Mouse (Mus musculus) left cerebral cortex, postnatal 10 days (tissue): ENCODE measurements at regions not wholly inside any gene's neighbourhood (a gene's known extent, or its start where the extent isn't known, plus 50 kb on each side); places are given as distances from the start of the nearest gene placed in this dataset.

ENCODE experiments used
- DNase-seq, 2 experiments: peaks; one replicate each; pipeline ENCODE4 v3.0.0; 2021 to 2022; ENCODE audit warnings: low spot score in 2 of 2, mixed read lengths in 1 of 2; ENCODE audit errors: extremely low spot score in 1 of 2
- intact Hi-C: fragments of 180-260 bp; cut with DNase I; formaldehyde crosslinking; loops from one replicate; pipeline ENCODE4 v1.15.1; 2025

DNA sequence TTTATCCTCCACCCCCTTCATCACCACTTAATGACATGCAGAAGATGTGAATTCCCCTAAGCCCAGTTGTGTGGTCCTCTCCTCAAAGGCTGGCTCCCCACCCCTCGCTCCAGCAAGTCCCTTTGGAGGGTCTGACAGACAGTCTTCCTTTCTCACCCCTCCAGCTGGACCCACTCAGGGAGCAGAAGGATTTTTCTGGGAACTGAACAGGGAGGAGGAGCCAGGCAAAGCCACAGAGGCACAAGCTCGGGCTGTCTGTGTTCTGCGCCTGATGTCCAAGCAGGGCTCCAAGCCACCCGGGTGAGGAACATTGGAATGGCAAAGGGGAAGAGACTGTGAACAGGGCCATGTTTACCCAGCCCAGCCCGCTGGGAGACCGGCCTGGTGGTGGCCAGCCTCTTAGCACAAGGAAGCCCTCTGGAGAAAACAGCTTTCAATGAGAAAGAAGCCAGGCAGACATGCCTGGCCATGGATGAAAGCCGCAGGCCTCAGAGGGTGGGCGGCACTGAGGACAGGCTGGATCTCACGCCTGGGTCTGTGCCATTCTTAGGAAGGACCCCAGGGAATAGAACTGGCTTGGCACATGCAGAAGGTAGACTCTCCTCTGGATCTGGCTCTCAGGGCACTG, 211.5 kb upstream of the Cxcr4 start:
- peak; percentile 23 to 40 for DNase-seq
- intact Hi-C loops: no loop called here

GRCm38 (mm10) chr1:128803058-128803432, 211.0 kb upstream of the Cxcr4 start:
- no peak for DNase-seq
- intact Hi-C loops: no loop called here

DNA sequence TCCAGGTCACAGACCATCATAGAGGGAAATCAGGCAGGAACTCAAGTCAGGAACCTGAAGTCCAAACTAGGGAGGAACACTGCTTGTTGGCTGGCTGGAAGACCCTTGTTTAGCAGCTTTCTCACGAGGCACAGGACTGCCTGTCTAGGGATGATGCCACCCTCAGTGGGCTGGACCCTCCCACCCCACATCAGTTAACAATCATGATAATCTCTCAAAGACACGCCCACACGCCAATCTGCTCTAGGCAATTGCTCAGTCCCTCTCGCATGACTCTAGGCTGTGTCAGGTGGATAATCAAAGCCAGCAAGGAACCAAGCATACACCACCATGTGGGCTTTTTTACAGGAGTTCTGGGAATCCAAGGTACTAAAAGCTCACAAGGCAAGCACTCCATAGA, 206.6 kb upstream of the Cxcr4 start:
- intact Hi-C loops: no loop called here
- no peak for DNase-seq

- DNase-seq: no peak
- intact Hi-C loops: no loop called here
Measured at GRCm38 (mm10) chr1:128795654-128796053, 203.6 kb upstream of the Cxcr4 start.

- intact Hi-C loops: no loop called here
- no peak for DNase-seq
Measured at GRCm38 (mm10) chr1:128790881-128791280, 198.8 kb upstream of the Cxcr4 start.

- intact Hi-C loops: no loop called here
- no peak for DNase-seq
Measured at GRCm38 (mm10) chr1:128789567-128790335, 197.7 kb upstream of the Cxcr4 start.

DNA sequence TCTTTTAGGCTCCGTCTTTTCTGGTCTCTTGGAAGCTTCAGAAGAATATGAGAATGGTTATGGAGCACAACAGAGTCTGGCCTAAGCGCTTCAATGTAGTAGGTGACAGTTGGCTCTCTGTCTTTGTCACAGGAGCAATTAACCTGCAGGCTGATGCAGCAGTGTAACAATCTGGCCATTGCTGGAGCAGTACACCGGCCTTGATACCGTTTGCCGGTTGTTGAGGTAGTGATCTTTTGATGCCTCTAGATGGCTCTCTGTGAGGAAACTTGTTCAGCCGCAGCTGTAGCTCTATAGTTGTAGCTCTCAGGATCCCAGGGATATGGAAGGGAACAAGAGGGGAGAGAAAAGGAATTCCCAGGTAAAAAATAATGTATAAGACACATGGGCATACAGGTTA, 196.1 kb upstream of the Cxcr4 start:
- intact Hi-C loops: no loop called here

GRCm38 (mm10) chr1:128786941-128787569, 195.0 kb upstream of the Cxcr4 start:
- intact Hi-C loops: no loop called here
- DNase-seq: peak in 1 of 2 experiments; percentile 53

More for the DNA sequence above, 196.1 kb upstream of the Cxcr4 start:
- DNase-seq: no peak

- intact Hi-C loops: no loop called here
- DNase-seq: no peak
Measured at GRCm38 (mm10) chr1:128782286-128782685, 190.2 kb upstream of the Cxcr4 start.

DNA sequence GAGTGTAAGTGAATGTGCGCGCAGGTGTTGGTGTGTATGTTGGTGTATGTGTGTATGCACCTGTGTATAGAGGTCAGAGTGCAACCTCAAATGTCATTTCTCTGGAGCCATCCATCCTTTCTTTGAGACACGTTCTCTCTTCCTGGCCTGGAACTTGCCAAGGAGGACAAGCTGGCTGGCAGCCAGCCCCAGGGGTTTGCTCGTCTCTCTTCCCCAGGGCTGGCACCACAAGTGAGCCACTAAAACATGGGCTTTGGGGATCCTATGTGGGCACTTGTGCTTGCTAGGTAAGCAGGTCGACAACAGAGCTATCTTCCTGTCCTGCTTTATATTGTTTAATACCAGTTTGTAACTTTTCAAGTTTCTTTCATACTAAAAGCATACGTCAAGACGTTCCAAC, 189.8 kb upstream of the Cxcr4 start:
- no peak for DNase-seq
- intact Hi-C loops: no loop called here

DNA sequence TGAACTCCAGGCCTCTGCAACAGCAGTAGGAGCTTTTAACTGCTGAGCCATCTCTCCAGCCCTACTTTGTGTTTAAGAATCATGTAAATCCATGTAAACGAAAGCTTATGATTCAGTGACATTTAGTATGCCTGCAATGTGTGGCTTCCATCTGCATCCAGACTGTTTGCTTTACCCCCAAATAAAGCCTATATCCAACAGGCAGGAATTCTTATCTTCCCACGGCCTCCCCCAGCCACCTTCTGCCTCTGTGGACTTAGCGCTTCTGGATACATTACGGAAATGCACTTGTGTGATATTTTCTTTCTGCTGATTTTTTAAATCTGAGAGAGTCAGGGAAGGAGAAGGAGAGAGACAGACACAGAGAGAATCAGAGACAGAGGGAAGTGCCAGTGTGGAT, 189.2 kb upstream of the Cxcr4 start:
- intact Hi-C loops: no loop called here
- DNase-seq: no peak

DNA sequence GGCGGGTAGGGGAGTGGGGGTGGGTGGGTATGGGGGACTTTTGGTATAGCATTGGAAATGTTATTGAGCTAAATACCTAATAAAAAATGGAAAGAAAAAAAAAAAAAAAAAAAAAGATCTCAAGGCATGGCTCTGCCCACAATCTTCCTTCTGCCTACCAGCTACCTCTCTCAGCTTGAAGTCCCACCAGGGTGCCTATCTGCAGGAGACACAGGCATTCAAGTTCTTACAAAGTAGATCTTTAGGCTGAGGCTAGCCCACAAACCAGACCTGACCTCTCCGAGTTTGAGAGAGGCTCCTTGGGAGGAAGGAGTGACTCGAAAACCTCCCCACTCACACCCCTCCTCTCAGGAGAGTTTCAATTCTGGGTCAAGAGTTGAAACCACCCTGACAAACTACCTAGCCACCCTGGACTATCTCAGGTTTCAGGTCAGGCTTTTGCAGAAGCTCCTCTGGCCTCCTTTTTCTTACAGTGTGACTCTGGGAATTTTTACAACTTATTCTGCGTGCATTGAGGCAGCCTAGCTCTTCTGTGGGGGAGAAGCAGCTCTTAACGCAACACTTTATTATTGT, 187.6 kb upstream of the Cxcr4 start:
- DNase-seq: no peak
- intact Hi-C loops: no loop called here

DNA sequence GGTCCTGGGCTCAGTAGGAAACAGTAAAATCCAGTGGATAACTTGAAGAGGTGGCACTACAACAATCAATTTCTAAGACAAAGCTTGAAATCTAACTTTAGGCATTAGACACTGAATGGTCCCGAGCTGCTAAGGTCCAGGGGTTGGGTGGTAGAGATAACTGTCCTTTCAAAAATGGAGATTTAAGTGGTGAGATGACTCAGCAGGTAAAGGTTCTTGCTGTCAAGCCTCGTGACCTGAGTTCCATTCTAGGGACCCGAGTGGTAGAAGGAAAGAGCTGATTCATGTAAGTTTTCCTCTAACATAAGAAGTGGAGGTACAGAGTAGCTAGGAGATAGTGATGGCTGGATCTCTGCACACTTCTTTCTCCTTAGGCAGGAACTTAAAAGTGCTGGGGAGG, 180.3 kb upstream of the Cxcr4 start:
- DNase-seq: no peak
- intact Hi-C loops: no loop called here

GRCm38 (mm10) chr1:128770786-128771185, 178.7 kb upstream of the Cxcr4 start:
- intact Hi-C loops: no loop called here
- no peak for DNase-seq

- DNase-seq: no peak
- intact Hi-C loops: no loop called here
Measured at GRCm38 (mm10) chr1:128767991-128768390, 175.9 kb upstream of the Cxcr4 start.

DNA sequence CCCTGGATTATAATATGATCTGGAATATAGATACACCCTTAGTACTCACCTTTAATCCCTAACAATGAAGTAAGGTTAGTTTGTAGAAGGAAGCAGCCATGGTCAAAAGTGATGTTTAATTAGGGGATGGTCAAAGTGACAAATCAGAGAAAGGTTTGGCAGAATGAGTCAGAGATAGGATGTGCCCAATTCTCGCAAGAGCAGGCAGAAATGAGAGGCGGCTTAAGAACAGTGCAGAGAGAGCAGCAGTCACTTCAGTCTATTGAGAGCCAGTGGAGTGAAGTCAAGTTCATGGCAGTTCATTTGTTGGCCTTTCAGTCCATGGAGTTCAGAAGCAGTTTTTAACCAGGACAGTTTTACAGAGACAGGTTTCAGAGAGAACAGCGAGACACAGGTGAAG, 175.3 kb upstream of the Cxcr4 start:
- intact Hi-C loops: no loop called here
- DNase-seq: no peak

DNA sequence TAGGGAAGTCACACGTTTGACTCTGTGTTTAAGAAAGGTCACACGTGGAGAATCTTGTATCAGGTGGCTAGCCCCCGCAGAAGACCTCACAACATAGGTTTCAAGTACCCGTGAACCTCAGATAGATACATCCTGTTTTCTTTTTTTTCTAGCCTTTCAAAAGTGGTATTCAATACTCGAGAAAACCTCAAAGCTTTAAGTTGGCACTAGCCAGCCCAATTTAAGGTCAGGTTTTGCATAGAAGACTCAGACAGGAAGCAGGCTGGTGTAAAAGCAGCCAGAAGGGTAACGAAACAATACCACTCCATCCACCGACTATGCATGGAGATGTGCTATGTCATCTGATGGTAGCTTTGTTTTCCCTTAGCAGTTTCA, 174.8 kb upstream of the Cxcr4 start:
- DNase-seq: no peak
- intact Hi-C loops: no loop called here

DNA sequence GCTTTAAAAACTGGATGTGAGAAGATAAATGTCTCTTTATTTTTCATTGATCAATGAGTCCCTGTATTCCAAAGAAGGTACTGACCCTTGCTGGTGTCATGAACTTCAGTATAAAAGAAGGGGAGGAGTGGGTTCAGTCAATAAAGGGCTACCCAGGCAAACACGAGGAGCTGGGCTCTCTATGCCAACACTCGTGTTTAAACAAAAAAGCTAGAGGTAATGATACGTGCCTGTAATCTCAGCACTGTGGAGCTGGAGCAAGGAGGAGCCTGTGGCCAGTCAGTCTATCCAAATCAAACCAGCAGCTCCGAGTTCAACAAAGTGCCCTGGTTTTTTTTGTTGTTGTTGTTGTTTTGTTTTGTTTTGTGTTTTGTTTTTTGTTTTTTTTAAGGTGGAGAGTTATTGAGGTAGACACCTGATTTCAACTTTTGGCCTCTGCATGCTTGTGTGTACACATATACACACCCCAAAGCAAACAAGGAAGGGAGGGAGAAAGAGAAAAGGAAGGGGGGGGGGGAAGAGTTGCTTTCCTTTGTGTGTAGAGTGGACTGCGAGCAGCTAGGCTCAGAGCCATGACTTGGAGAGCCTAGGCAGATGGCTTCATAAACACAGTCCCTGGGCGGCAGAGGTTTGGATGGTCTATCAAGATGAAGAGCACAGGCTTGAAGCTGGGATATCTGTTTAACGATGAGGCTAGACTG, 174.2 kb upstream of the Cxcr4 start:
- DNase-seq: no peak
- intact Hi-C loops: no loop called here

GRCm38 (mm10) chr1:128765626-128766025, 173.5 kb upstream of the Cxcr4 start:
- DNase-seq: no peak
- intact Hi-C loops: no loop called here
